Mouse (Mus musculus): ENCODE measurements around the gene Slc25a47.

Slc25a47 gene

GRCm38 (mm10) chr12:108857109-108857508 is 21.3 kb downstream of the Slc25a47 start:
- intact Hi-C loops (cut with DNase I): no loop called here

DNA sequence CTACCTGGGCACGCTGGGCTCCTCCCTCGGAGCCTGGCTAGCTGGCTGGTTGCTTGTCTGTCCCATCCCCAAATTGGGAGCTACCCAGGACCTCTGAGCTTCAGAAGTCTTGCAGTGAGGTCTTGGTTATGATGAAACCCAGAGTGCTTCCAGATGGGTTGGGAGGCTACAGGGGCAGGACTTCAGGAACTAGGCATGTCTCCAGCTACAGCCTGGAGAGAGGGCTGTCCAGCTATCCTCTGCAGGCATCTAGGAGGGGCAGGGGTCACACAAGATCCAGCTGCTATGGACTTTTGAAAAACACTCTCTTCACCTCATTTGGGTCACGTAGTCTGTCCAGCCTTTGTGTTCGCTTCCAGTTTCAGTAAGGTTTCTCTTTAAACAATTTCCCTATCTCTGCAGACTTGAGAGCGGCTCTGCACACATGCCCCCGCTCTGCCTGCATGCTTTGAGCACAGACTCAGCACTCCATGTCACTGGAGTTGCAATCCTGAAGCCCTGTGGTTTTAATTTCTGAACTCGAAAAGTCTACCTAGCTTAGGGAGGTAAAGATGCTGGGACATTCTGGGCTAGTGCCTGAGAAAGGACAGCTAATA is 21.8 kb downstream of the Slc25a47 start:
- intact Hi-C loops (cut with DNase I): no loop called here

GRCm38 (mm10) chr12:108858486-108858885 is 22.6 kb downstream of the Slc25a47 start:
- intact Hi-C loops (cut with DNase I): no loop called here

DNA sequence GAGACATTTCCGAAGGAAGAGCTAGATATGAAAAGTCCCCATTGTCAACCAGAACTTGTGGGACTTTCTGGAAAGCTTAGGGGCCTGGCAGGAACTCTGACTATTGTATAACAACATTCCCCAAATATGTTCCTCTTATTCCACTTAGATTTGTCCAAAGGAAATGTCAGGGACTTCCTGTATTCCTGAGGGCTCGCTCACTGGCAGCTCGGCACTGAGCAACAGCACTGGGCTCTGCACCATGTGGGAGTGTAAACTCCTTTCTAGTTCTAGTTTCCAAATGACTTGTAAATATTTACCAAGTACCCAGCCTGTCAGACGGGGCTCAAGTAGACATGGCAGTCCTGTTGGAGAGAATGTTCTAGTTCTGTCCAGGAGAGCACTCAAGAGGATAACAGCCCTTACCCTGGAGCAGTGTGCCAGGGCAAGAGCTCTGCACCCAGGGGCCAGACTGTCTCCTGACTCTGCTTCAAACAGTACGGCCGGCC is 29.2 kb downstream of the Slc25a47 start:
- intact Hi-C loops (cut with DNase I): no loop called here

DNA sequence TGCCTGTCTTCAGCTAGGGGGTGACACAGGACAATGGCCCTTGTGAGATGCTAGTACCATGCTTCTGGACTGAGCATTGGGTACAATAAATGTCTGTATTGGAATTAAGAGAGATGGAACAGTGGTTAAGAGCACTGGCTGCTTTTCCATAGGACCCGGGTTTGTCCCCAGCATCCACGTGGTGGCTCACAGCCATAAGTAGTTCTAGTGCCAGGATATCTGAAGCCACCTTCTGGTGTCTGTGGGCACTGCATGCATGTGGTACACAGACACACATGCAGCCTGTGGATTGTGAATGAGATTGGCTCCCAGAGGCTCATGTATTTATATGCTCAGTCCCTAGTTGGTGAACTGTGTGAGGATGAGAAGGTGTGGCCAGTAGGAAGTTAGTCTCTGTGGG is 33.7 kb downstream of the Slc25a47 start:
- intact Hi-C loops (cut with DNase I): no loop called here

DNA sequence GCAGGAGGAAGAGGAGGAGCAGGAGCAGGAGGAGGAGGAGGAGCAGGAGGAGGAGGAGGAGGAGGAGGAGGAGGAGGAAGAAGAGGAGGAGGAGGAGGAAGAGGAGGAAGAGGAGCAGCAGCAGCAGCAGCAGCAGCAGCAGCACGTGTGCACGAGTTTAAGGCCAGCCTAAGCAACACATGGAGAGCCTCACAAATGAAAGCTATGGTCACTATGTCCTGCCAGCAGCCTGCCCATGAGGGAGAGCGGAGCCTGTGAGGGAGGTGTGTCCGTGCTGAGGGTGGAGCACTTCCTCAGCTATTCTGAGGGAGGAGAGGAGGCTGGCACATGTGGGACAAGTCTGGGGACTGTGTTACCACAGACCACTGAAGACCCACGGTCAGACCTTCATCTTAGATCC is 37.3 kb downstream of the Slc25a47 start:
- intact Hi-C loops (cut with DNase I): no loop called here

- intact Hi-C loops (cut with DNase I): no loop called here
Measured at GRCm38 (mm10) chr12:108879138-108879537, 43.3 kb downstream of the Slc25a47 start.

- intact Hi-C loops (cut with DNase I): no loop called here
Measured at GRCm38 (mm10) chr12:108880606-108881005, 44.8 kb downstream of the Slc25a47 start.

GRCm38 (mm10) chr12:108881192-108881591 is 45.3 kb downstream of the Slc25a47 start:
- intact Hi-C loops (cut with DNase I): no loop called here

- intact Hi-C loops (cut with DNase I): no loop called here
Measured at GRCm38 (mm10) chr12:108882776-108883175, 46.9 kb downstream of the Slc25a47 start.

GRCm38 (mm10) chr12:108885906-108886305 is 50.1 kb downstream of the Slc25a47 start:
- intact Hi-C loops (cut with DNase I): no loop called here

DNA sequence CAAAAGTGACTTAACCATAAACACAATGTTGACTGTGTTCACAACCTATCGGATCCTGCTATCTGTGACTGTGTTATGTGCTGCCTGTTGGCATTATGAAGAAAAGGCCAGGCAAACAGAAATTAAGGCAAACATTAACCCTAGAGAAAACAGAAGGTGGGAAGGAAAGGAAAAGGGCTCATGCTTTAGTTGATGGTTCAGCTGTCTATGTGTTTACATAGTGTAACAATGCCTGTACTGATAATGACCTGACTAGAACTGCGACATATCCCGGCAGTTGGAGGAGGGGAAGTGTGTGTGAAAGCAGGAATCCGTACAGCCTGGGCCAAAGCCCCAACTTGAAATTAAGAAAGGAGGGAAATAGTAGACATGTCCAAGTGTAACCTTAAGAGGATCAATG is 51.2 kb downstream of the Slc25a47 start:
- intact Hi-C loops (cut with DNase I): no loop called here

DNA sequence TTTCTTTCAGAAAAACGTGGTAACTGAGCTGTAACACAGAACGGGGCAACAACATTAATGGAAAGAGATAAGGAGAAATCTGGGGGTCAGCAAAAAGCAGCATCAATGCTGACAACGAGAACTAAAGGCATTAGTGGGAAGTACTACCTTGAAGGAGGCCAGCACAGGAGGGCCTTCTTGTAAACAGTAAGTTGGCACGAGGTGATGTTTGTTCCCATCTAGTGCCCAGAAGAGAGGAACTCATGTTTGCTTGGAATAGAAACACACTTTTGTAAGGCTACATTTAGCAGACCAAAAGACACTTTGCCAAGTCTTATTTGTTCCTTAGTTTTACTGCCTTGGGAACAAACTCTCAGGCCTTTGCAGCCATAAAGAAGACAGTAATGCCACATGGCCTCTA is 52.8 kb downstream of the Slc25a47 start:
- intact Hi-C loops (cut with DNase I): no loop called here

- intact Hi-C loops (cut with DNase I): no loop called here
Measured at GRCm38 (mm10) chr12:108892989-108893714, 57.3 kb downstream of the Slc25a47 start, which contains the start of gene Wdr25. Gene Wdr25, plus strand, starts transcription at chr12:108893631.

GRCm38 (mm10) chr12:108893715-108894431 is 58.0 kb downstream of the Slc25a47 start, which contains the start of gene Wars:
Gene Wars, minus strand, starts transcription at chr12:108894174.
- intact Hi-C loops (cut with DNase I): loop anchor here (2.0 kb wide), 1 partner anchor 83 kb away; no protein-coding TSS in a partner anchor

DNA sequence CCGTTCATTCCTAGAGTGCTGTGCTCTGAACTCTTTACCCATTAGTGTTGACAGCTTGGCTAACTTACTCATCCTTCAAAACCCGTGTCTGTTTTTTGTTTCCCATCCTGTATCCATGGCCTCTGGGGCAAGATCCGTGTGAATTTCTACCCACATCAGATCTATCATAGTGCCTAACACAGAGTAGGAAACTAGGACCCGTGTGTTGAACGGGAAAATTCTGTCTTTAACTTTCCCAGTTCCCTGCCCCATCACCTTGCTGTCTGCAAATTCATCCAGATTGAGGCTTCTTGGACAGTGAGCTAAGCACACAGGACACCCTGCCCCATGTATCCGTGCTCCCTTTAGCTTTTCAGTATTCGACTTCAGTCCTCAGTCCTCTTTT is 58.6 kb downstream of the Slc25a47 start:
- intact Hi-C loops (cut with DNase I): loop anchor here (2.0 kb wide), 1 partner anchor 84 kb away; no protein-coding TSS in a partner anchor

DNA sequence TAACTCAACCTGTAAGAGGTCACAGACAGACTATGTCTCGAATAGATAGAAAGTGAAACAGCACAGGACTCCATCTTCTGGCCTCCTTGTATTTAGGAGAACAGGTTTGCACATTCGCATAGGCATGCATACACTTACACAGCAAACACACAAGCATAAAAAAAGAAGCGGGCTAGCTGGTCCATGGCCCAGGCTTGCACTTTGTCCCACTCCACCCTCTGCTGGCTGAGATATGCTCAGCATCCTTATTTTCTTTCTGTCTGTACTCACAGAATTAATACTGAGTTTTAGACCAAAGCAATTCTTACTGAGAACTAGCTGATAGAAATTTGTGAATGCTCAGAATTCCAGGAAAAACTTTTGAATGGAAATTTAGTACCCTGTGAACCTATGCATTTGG is 60.2 kb downstream of the Slc25a47 start:
- intact Hi-C loops (cut with DNase I): no loop called here

- intact Hi-C loops (cut with DNase I): loop anchor here (10.0 kb wide), 2 partner anchors 413 to 1473 kb away; no protein-coding TSS in a partner anchor
Measured at GRCm38 (mm10) chr12:108901346-108901745, 65.5 kb downstream of the Slc25a47 start.

DNA sequence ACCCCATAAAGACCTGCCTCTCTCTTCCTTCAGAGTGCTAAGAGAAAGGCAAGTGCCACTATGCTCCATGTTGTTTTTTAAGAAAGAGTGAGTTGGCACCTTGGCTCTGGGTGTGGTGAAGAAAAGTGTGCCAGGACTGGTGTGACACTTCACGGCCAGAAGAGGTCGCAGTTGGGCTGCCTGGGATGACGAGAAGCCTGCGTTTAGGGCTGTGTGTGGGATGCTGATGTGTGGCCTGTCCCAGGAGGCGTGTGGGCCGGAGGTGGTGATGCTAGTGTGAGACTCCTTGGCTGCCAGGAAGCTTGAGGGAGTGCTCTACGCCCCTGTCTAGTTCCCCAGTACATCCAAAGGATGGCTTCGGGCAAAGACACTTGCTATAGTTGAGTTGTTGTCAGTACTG is 67.1 kb downstream of the Slc25a47 start:
- intact Hi-C loops (cut with DNase I): loop anchor here (2.0 to 10.0 kb wide), 3 partner anchors 412 to 1472 kb away; no protein-coding TSS in a partner anchor

DNA sequence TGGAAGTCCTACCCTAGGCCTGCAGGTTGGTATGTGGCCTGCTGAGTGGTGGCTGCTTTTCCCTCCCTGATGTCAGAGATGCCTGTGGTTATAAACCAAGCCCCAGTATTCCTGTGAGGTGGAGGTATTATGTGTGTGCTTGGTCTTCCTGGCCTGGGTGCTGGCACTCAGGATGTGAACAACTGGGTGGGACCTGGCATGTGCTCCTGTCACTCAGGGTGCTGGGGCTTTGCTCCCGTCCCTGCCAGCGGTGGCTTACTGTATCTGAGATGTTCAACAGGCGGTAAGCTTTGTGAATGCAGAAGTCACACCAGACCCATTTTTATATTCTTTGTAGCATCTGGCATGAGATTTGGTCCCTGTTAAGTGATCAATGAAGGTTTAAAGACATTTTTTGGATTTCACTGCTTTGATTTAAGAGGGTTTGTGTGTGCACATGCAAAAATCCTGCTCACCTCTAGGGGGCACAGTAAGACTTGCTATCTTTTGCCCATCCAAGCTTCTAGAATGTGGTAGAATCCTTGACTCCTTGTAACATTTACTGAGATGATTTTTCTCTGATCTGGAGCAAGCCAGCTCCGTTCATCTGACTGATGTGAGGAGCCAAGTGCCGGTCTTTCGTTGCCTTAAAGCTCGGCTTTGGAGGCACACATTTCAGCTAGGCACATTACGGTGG is 67.9 kb downstream of the Slc25a47 start:
- intact Hi-C loops (cut with DNase I): loop anchor here (2.0 to 10.0 kb wide), 3 partner anchors 411 to 1471 kb away; no protein-coding TSS in a partner anchor

GRCm38 (mm10) chr12:108904276-108904653 is 68.4 kb downstream of the Slc25a47 start:
- intact Hi-C loops (cut with DNase I): loop anchor here (10.0 kb wide), 2 partner anchors 411 to 1471 kb away; no protein-coding TSS in a partner anchor
